Mouse (Mus musculus) embryonic fibroblast, embryonic 13.5 days (primary cell): ENCODE data around the gene Tfec. TPM values are rescaled to one million over a fixed set of nuclear protein-coding genes. Genes with fewer than 3 reads are reported as not detected.

Experiments used
- H3K27ac ChIP-seq: 2 replicates; pipeline ENCODE4 v1.5.1; 2012; ENCODE audit warnings: low read length, control low read depth, inconsistent platforms; ENCODE audit not compliant: insufficient read depth
- H3K4me1 ChIP-seq: 2 replicates; pipeline ENCODE4 v1.6.1; 2011; ENCODE audit warnings: low read length; ENCODE audit not compliant: control insufficient read depth, insufficient read depth
- H3K4me3 ChIP-seq: 2 replicates; pipeline ENCODE4 v1.5.1; 2011; ENCODE audit warnings: mild to moderate bottlenecking, control low read depth, low read length; ENCODE audit not compliant: insufficient read depth
- CTCF ChIP-seq: IDR thresholded peaks from 2 replicates; pipeline ENCODE4 v1.5.1; 2011; ENCODE audit warnings: mild to moderate bottlenecking, control low read depth, low read length, moderate library complexity, borderline replicate concordance; ENCODE audit not compliant: insufficient read depth
- POLR2A ChIP-seq: IDR thresholded peaks from 2 replicates; pipeline ENCODE4 v1.6.1; 2011; ENCODE audit warnings: low read depth, mild to moderate bottlenecking, control low read depth, low read length, moderate library complexity
- polyA plus RNA-seq: library from polyadenylated mRNA; stranded (reverse); fragments of >200 nt; gene quantifications from 2 replicates; pipeline ENCODE4 v1.2.4, GENCODE M21; 2011; ENCODE audit warnings: low read depth; ENCODE audit not compliant: missing spikeins, insufficient read length

Tfec gene
- 0.63 TPM in 1 of 2 replicates, not detected in the other for polyA plus RNA-seq

DNA sequence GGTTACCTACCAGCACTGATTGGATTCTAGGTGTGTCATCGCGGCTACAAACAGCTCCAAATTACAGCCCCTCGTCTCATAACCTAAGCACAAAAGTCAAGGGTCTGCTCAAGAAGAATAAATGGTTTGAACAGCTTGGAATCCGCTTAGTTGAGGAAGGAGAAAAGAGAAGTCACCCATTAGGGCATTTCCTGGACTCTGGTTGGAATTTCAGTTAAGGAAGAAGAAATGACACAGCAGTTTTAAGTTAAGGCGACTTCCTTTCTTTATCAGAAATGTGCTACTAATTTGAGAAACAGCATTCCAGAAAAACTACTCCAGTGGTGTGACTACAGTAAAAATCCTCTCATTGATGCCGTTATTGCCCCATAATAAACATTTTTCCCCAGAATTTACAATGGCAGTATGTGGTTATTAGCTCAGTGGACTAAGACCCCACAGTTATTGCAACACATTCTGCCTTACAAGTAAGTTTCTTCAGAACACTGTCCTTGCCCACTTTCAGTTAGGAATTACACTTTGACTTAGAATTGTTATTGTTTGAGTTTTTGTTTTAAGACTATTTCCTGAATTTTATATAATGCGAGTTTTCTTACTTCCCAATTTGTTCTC is at the start of gene Tfec:
Gene Tfec, minus strand, starts transcription at position 191 of the 612 bp plus-strand sequence.
- no peaks in the 10 kb centered on the region for H3K4me1 ChIP-seq
- TF ChIP-seq CTCF (no peak), POLR2A (no peak)
- no peak within 1 kb of the TSS for H3K4me3 ChIP-seq
- H3K27ac ChIP-seq = no peak within 1 kb of the TSS

DNA sequence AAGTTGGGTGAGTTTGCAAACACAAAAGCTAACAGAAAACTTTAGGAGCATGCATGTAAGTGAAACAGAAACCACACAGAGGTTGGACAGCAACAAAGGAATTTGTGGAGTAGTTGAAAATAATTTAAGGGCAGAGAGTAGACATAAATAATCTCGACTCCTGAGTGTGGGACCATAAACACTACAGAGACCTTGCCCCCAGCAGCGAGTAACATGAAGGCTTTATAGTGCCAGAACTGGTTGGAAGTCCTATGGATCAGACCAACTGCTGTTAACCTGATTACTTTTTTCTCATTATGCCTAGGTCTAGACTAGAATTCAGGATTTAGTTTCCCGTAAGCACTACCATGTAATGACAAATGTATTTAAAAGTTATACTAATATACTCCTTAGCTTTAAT is 49.6 kb upstream of the Tfec start:
- Histone ChIP-seq H3K4me1 (no peaks in the 10 kb centered on the region), H3K4me3 (no peak overlapping the region), H3K27ac (no peak overlapping the region)
- no peak for TF ChIP-seq POLR2A
- no peak for TF ChIP-seq CTCF

DNA sequence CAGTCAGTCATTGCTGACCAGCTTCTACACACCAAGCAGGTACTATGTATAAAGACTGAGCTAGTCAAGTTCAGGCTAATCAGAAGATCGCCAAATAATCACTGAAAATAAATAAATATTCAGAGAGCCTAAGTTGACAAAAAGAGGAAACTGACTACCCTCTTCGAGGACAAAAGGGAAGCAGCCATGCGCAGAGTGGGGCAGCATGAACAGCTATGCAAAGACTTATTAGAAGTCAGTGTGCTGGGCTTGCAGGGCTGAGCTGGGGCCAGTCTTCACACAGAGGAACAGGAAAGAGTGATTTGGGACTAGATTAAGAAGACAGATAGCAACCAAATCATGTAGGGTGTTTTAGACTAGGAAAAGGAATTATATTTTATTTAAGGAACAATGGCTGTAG is 45.3 kb upstream of the Tfec start:
- TF ChIP-seq CTCF (no peak), POLR2A (no peak)
- H3K27ac ChIP-seq = no peak overlapping the region
- no peaks in the 10 kb centered on the region for H3K4me1 ChIP-seq
- no peak overlapping the region for H3K4me3 ChIP-seq

DNA sequence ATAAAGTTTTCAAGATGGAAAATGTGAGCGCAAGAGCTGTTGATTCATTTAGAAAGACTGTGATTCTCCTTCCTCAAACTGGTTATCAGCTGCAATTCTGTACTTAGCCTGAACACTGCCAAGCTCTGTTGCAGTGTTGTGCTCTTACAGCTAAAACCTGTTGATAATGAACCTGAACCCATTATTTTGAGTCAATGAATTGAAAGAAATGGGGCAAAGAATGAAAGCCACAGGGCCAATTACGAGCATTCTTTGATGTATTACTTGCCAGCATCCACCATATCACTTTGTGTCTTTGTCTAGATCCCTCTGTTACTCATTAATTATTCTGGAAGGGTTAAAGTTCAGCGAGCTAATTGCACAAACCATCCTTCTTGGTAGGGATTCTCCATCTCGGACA is 44.2 kb upstream of the Tfec start:
- H3K4me1 ChIP-seq = no peaks in the 10 kb centered on the region
- TF ChIP-seq POLR2A = no peak
- no peak overlapping the region for H3K27ac ChIP-seq
- H3K4me3 ChIP-seq = no peak overlapping the region

DNA sequence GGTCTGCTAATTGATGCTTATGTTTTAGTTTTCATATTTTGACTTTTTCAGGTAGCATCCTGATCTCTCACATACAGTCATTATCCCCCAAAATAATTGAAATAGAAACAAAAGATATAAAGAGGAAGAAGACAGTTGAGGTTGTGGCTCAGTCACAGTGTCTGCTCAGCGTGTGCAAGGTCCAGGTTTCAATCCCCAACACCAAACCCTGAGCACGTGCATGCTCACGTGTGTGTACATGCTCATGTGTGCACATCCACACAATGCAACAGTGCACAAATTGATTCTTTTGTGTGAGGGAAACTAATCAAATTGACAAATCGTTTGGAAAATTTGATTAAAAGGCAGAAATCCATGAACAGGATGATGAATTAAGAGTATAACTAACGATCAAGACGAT is 32.8 kb upstream of the Tfec start:
- TF ChIP-seq POLR2A (no peak), CTCF (no peak)
- Histone ChIP-seq H3K4me1 (no peaks in the 10 kb centered on the region), H3K4me3 (no peak overlapping the region), H3K27ac (no peak overlapping the region)

DNA sequence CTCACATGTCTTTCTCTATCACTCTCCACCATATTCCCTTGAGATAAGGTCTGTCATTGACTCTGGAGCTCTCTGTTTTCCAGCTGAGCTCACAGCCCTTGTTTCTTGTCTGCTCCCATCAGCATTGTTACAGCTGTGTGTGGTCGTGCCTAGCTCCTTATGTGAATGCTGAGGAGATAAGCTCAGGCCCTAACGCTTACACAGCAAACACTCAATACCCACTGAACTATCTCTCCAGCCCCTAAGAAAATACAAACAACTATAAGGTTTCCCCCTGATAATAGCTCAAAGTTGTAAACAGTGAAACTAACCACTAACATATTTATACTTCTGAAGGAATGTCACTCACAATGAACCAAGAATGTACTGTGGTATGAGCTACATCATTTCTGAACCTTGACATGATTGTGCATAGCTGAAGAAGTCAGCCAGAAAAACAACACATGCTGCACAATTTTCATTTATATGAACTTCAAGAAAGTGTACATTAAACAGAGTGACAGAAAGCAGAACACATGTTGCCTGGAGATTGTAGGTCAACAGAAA is 21.9 kb upstream of the Tfec start:
- Histone ChIP-seq H3K4me1 (peaks cover 2% of the 10 kb centered on the region; the same call in 1 of the 2 replicates), H3K4me3 (no peak overlapping the region), H3K27ac (no peak overlapping the region)
- no peak for TF ChIP-seq POLR2A
- no peak for TF ChIP-seq CTCF

DNA sequence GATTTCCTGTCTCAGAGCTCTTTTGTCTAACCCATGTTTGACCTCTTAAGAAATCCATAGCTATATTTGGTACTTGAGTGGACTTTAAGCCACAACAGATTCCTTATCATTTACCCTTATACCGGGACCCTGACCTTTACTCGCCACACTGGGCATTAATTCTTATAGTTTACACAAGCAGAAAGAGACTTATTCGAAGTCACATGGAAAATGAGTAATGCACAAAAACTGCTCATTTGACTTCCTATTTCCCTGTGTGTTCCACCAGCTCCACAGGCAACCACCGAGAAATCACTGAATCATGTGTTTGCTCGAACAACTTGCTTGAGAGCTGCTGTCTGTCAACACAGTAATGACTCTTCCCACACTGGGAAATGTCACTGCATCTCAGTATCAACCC is 6.4 kb downstream of the Tfec start:
- Histone ChIP-seq H3K4me1 (no peaks in the 10 kb centered on the region; the same call in 1 of the 2 replicates), H3K4me3 (no peak overlapping the region), H3K27ac (peak overlapping the region; percentile 68)
- TF ChIP-seq POLR2A = no peak
- TF ChIP-seq CTCF = no peak

DNA sequence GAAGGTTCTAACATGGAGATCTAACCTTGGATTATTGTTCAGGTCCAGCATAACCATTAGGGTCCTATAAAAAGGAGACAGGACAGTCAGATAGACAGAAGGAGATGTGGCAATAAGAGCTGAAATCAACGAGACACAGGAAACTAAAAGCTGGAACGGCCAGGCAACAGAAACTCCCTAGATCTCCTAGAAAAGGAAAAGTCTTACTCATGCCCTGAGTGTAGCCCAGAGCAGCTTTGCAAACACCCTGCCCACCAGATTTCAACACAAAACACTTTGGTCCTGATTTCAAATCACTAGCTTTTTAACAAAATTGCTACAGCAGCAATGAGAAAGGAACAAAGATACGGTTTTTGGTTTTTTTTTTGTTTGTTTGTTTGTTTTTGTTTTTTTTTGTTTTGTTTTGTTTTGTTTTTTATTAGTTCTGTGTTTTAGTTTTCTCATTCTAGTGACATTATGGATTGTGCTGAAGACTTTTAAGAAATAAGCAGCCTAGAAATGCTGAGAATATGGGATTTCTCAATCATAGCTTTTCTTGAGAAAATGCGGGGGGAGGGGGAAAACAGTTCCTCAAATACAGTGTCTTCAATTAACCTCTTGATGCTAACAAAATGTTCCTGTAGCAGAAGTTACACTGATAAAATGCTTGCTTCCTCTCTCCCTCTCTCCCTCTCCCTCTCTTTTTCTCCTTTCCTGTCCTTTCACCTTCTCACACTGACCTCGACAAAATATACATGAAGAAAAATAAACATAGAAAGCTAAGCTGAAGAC is 14.5 kb downstream of the Tfec start:
- TF ChIP-seq CTCF (no peak), POLR2A (no peak)
- Histone ChIP-seq H3K27ac (no peak overlapping the region), H3K4me1 (no peaks in the 10 kb centered on the region), H3K4me3 (no peak overlapping the region)

DNA sequence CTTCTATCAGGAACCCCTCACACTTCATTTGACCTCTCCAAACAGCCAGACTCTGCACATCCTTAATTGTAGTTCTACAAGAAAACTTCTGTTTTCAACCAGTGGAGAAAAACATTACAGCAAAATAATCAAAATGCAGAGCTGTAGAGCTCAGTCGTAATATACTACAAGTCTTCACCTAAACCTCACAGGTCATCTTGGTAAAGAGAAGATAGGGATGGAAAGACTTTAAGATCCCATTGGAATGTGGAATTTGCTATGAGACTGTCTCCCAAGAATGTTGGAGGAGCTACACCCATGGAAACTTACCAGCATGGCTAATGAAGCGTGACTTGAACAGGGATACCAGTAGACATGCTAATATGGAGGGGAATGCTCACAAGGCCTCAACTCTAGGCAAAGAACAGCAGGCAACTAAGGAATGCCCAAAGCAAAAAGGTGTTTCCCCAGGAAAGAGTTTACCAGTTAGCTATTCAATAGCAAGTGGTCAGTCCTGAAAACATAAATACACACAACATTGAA is 24.2 kb downstream of the Tfec start:
- Histone ChIP-seq H3K27ac (peak overlapping the region; percentile 40; the same call in 1 of the 2 replicates), H3K4me3 (no peak overlapping the region), H3K4me1 (no peaks in the 10 kb centered on the region; the same call in 1 of the 2 replicates)
- TF ChIP-seq POLR2A = no peak
- no peak for TF ChIP-seq CTCF

DNA sequence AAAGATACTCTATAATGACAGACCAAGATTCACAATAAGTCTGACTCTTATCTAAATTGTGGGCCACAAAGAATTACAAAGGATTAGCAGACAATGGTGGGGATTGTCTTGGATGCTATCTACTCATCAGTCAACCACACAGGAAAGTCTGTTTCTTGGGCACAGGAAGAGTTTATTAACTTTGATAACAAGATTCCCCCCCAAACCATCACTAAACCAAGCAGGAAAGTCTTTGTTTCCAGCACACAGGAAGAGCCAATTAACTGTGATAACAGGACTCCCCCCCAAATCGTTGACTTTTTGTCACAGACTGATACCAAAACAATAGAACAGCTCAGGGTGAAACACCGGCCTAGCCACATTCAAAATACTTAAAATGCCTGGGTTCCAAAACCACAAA is 28.2 kb downstream of the Tfec start:
- TF ChIP-seq POLR2A (no peak), CTCF (no peak)
- Histone ChIP-seq H3K4me3 (no peak overlapping the region), H3K27ac (no peak overlapping the region), H3K4me1 (no peaks in the 10 kb centered on the region; the same call in 1 of the 2 replicates)
